Mouse (Mus musculus): ENCODE data around the gene Tmem14a. TPM values are rescaled to one million over a fixed set of nuclear protein-coding genes. Genes with fewer than 3 reads are reported as not detected.
"Not testable (repeated sequence)": the region's sequence is repeated elsewhere in the genome, so short reads cannot be mapped to it uniquely, and the experiment has no call there.

The Tmem14a gene
- polyA plus RNA-seq, 1 experiment from 2014 or later, result 11.5 TPM

DNA sequence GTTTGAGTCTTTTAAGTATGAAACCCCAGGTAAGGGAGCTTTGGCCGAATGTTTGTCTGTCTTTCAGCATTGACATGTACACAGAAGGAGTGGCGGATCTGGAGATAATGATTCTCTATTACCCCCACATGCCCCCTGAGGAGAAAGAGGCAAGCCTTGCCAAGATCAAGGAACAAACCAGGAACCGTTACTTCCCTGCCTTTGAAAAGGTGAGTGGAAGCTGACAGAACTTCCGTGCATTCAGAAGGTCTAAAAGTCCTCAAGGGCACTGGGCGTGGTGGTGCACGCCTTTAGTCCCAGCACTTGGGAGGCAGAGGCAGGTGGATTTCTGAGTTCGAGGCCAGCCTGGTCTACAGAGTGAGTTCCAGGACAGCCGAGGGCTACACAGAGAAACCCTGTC is 41.6 kb downstream of the Tmem14a start:
- H3K9ac ChIP-seq (ENCODE audit: low read depth, low read length), result not testable (repeated sequence)

DNA sequence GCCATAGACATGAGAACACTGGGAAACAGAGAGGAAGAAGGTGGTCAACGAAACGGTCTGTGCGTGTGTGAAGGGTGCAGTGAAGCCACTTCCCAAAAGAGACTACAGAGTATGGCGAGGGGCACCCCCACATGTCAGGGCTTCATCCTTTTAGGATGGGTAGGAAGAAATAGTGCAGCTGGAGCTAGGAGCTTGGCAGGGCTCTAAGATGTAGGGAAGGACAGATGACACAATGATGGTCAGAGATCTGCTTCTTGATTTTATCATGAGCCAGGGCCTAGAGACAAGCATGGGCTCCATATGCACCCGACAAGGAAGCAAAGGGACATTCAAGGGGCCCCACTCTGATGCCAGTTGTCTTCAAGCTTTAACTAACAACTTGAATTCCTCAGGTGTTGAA is 44.0 kb downstream of the Tmem14a start:
- H3K27me3 ChIP-seq (replicated peaks; ENCODE audit: control insufficient read depth, insufficient read depth, low read length), result no peaks in the 10 kb centered on the region
- H3K4me2 ChIP-seq (ENCODE audit: low read depth, low read length), result no peak overlapping the region
- H3K9ac ChIP-seq (ENCODE audit: low read depth, low read length), result no peak overlapping the region
- H3K9me3 ChIP-seq (ENCODE audit: control insufficient read depth, low read length), result no peaks in the 10 kb centered on the region
- H3K4me1 ChIP-seq (ENCODE audit: control insufficient read depth, insufficient read depth, low read length), result no peaks in the 10 kb centered on the region
- no peak overlapping the region for H3K27ac ChIP-seq (replicated peaks; ENCODE audit: low read depth, low read length)
- WGBS, result 94% methylated on average over 5 of the region's 5 CpGs
- DNase-seq (ENCODE audit: low spot score) (no peak), ATAC-seq (ENCODE audit: low read depth) (no peak)
- H3K4me3 ChIP-seq (ENCODE audit: low read depth, low read length), result no peak overlapping the region
- no peaks in the 10 kb centered on the region for H3K36me3 ChIP-seq (ENCODE audit: control insufficient read depth, insufficient read depth, low read length)

More for the DNA sequence above, 41.6 kb downstream of the Tmem14a start:
- H3K4me3 ChIP-seq (ENCODE audit: low read depth, low read length); H3K4me2 ChIP-seq (ENCODE audit: low read depth, low read length); H3K4me1 ChIP-seq (ENCODE audit: control insufficient read depth, insufficient read depth, low read length); H3K27me3 ChIP-seq (replicated peaks; ENCODE audit: control insufficient read depth, insufficient read depth, low read length); H3K36me3 ChIP-seq (ENCODE audit: control insufficient read depth, insufficient read depth, low read length); DNase-seq (ENCODE audit: low spot score); ATAC-seq (ENCODE audit: low read depth); H3K27ac ChIP-seq (replicated peaks; ENCODE audit: low read depth, low read length); H3K9me3 ChIP-seq (ENCODE audit: control insufficient read depth, low read length): not testable (repeated sequence)
- 82% methylated on average over 8 of the region's 8 CpGs for WGBS

DNA sequence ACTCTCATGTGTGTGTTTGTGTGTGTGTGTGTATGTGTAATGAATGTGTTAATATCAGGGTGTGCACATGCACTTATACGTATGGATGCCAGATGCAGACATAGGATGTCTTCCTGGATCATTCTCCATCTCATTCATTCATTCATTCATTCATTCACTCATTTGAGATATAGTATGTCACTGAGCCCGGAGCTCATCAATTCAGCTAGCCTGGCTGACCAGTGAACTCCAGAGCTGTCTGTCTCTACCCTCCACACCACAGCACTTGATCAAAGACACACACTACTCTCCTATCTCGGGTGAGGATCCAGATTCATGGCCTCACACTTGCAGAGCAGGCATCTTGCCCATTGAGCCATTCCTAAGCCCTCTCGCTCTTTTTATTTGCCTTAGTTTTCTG is 45.6 kb downstream of the Tmem14a start:
- WGBS, result 85% methylated on average over 4 of the region's 4 CpGs
- Histone ChIP-seq H3K4me2 (ENCODE audit: low read depth, low read length) (no peak overlapping the region), H3K9me3 (ENCODE audit: control insufficient read depth, low read length) (no peaks in the 10 kb centered on the region), H3K27ac (replicated peaks; ENCODE audit: low read depth, low read length) (no peak overlapping the region), H3K27me3 (replicated peaks; ENCODE audit: control insufficient read depth, insufficient read depth, low read length) (no peaks in the 10 kb centered on the region), H3K4me3 (ENCODE audit: low read depth, low read length) (no peak overlapping the region), H3K4me1 (ENCODE audit: control insufficient read depth, insufficient read depth, low read length) (no peaks in the 10 kb centered on the region), H3K9ac (ENCODE audit: low read depth, low read length) (no peak overlapping the region), H3K36me3 (ENCODE audit: control insufficient read depth, insufficient read depth, low read length) (no peaks in the 10 kb centered on the region)
- DNase-seq (ENCODE audit: low spot score), result no peak
- ATAC-seq (ENCODE audit: low read depth), result no peak

DNA sequence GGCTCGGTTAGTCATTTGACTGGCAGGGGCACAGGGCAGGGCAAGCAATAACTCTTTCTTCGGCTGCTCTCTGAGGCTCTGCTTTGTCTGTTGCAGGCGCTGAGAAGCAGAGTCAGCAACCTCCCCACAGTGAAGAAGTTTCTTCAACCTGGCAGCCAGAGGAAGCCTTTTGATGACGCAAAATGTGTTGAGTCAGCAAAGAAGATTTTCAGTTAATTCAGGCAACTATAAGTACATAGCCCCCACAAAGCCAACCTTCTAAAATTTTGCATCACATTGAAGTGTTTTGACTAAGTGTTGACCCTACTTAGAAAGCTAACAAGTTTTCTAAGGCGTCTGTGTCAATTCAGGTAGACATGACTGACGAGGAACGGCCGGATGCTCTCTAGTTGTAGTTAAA is 46.4 kb downstream of the Tmem14a start:
- Histone ChIP-seq H3K4me1 (ENCODE audit: control insufficient read depth, insufficient read depth, low read length) (no peaks in the 10 kb centered on the region), H3K9ac (ENCODE audit: low read depth, low read length) (no peak overlapping the region), H3K4me3 (ENCODE audit: low read depth, low read length) (no peak overlapping the region), H3K4me2 (ENCODE audit: low read depth, low read length) (no peak overlapping the region), H3K9me3 (ENCODE audit: control insufficient read depth, low read length) (no peaks in the 10 kb centered on the region), H3K27me3 (replicated peaks; ENCODE audit: control insufficient read depth, insufficient read depth, low read length) (no peaks in the 10 kb centered on the region), H3K36me3 (ENCODE audit: control insufficient read depth, insufficient read depth, low read length) (no peaks in the 10 kb centered on the region), H3K27ac (replicated peaks; ENCODE audit: low read depth, low read length) (no peak overlapping the region)
- DNase-seq (ENCODE audit: low spot score), result no peak
- WGBS, result 77% methylated on average over 8 of the region's 8 CpGs
- ATAC-seq (ENCODE audit: low read depth), result no peak

DNA sequence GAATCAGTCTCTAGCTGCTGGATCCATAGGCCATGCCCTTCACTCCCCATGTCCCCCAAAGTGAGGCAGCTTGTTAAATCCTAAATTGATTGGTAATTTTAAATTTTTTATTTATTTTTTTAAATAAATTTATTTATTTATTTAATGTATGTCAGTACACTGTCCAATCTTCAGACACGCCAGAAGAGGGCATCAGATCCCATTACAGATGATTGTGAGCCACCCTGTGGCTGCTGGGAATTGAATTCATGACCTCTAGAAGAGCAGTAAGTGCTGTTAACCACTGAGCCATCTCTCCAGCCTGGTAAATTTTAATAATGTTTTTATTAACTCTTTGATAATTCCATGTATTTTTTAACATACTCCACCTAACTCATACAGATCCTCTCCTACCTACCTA is 48.4 kb downstream of the Tmem14a start:
- DNase-seq (ENCODE audit: low spot score) (no peak), ATAC-seq (ENCODE audit: low read depth) (no peak)
- H3K4me3 ChIP-seq (ENCODE audit: low read depth, low read length), result no peak overlapping the region
- 0 out of 2 replicates have a peak, but pooled peaks cover under 1% of the 10 kb centered on the region for H3K4me1 ChIP-seq (ENCODE audit: control insufficient read depth, insufficient read depth, low read length)
- no peaks in the 10 kb centered on the region for H3K27me3 ChIP-seq (replicated peaks; ENCODE audit: control insufficient read depth, insufficient read depth, low read length)
- WGBS, result 83% methylated on average over 1 of the region's 1 CpGs
- H3K4me2 ChIP-seq (ENCODE audit: low read depth, low read length), result no peak overlapping the region
- no peaks in the 10 kb centered on the region for H3K9me3 ChIP-seq (ENCODE audit: control insufficient read depth, low read length)
- H3K27ac ChIP-seq (replicated peaks; ENCODE audit: low read depth, low read length), result no peak overlapping the region
- no peak overlapping the region for H3K9ac ChIP-seq (ENCODE audit: low read depth, low read length)
- H3K36me3 ChIP-seq (ENCODE audit: control insufficient read depth, insufficient read depth, low read length), result no peaks in the 10 kb centered on the region

DNA sequence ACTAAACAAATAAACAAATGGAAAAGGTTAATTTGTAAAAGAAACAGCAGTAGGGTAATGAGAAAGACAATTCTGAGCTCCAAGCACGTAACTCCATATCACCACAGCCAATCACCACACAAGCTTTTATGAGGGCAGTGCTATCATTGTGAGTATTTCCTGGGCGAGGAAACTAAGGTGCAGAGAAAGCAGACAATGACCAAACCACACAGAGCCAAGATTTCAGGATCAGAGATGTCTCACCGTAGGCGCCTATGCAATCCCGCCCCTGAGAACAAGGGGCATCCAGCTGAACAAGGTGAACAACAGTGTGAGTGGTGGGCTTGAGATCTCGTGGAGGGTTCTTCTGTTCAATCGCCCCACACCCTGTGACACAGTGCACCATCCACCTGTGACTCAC is 49.1 kb downstream of the Tmem14a start:
- not testable (repeated sequence) for H3K4me2 ChIP-seq (ENCODE audit: low read depth, low read length); H3K27me3 ChIP-seq (replicated peaks; ENCODE audit: control insufficient read depth, insufficient read depth, low read length); H3K4me3 ChIP-seq (ENCODE audit: low read depth, low read length); DNase-seq (ENCODE audit: low spot score); H3K4me1 ChIP-seq (ENCODE audit: control insufficient read depth, insufficient read depth, low read length); H3K27ac ChIP-seq (replicated peaks; ENCODE audit: low read depth, low read length); H3K9ac ChIP-seq (ENCODE audit: low read depth, low read length); H3K9me3 ChIP-seq (ENCODE audit: control insufficient read depth, low read length); ATAC-seq (ENCODE audit: low read depth); H3K36me3 ChIP-seq (ENCODE audit: control insufficient read depth, insufficient read depth, low read length)
- WGBS, result 82% methylated on average over 5 of the region's 7 CpGs

DNA sequence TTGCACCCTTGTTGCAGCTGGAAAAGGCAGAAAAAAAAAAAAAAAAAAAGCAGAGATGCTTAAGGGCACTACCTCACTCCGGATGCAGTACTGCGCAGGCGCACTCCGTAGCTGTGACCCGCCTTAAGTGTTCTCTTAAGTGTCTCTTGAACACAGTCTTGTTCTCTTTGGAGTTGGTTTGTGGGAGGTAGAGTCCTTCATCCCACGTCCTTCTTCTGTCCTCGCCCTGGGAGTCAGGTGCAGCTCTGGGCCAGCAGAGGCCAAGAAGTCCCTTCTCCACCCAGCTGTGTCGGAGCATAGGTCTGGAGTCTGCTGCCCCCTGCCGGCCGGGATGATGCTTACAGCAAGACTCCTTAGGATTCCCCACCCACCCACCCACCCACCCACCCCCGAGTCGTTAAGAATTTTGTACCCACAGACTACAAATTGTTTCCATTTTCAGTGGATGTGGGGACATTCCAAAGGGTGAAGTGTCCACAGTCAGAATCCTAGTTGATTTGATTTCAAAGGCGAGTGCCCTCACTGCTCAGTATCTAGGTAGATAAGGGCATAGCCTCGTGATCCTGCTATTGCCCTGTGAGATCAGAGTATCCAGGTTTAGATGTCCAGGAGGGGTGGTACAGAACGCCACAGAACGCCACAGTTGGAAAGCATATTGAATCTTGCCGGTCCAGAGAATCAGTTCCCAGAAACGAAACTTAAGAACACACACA is 53.1 kb downstream of the Tmem14a start:
- H3K4me3 ChIP-seq (ENCODE audit: low read depth, low read length), result peak overlapping the region; percentile 36
- no peaks in the 10 kb centered on the region for H3K9me3 ChIP-seq (ENCODE audit: control insufficient read depth, low read length)
- peak overlapping the region; percentile 46; the same call in 1 of the 2 replicates for H3K9ac ChIP-seq (ENCODE audit: low read depth, low read length)
- DNase-seq (ENCODE audit: low spot score), result peak; percentile 76
- H3K4me1 ChIP-seq (ENCODE audit: control insufficient read depth, insufficient read depth, low read length), result 0 out of 2 replicates have a peak, but pooled peaks cover 4% of the 10 kb centered on the region
- peak; percentile 82 for ATAC-seq (ENCODE audit: low read depth)
- H3K27ac ChIP-seq (replicated peaks; ENCODE audit: low read depth, low read length), result no peak overlapping the region
- H3K27me3 ChIP-seq (replicated peaks; ENCODE audit: control insufficient read depth, insufficient read depth, low read length), result no peaks in the 10 kb centered on the region
- no peaks in the 10 kb centered on the region for H3K36me3 ChIP-seq (ENCODE audit: control insufficient read depth, insufficient read depth, low read length)
- WGBS, result 26% methylated on average over 18 of the region's 18 CpGs
- H3K4me2 ChIP-seq (ENCODE audit: low read depth, low read length), result peak overlapping the region; percentile 67

DNA sequence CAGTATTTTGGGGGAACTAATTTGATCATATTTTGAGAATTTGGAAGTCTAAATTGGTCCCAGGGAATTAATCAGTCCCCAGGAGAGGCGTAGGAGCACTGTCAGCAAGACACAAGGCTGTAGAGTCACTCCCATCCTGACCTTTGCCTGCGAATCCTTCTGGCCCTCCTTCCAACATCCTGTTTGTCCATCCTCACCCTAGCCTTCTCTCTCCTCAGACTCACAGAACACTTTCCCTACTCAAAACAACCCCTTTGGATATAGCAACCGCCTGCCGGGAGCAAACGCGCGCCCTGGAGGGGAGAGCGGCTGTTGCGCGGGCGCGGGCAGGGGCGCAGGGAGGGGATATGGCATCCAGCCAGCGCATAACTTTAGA is 53.7 kb downstream of the Tmem14a start:
- DNase-seq (ENCODE audit: low spot score) (peak; percentile 35), ATAC-seq (ENCODE audit: low read depth) (peak; percentile 61; the same call in 1 of the 2 replicates)
- no peaks in the 10 kb centered on the region for H3K9me3 ChIP-seq (ENCODE audit: control insufficient read depth, low read length)
- H3K4me1 ChIP-seq (ENCODE audit: control insufficient read depth, insufficient read depth, low read length), result 0 out of 2 replicates have a peak, but pooled peaks cover 4% of the 10 kb centered on the region
- no peaks in the 10 kb centered on the region for H3K27me3 ChIP-seq (replicated peaks; ENCODE audit: control insufficient read depth, insufficient read depth, low read length)
- peak overlapping the region; percentile 67 for H3K4me2 ChIP-seq (ENCODE audit: low read depth, low read length)
- H3K36me3 ChIP-seq (ENCODE audit: control insufficient read depth, insufficient read depth, low read length), result no peaks in the 10 kb centered on the region
- peak overlapping the region; percentile 46; the same call in 1 of the 2 replicates for H3K9ac ChIP-seq (ENCODE audit: low read depth, low read length)
- H3K4me3 ChIP-seq (ENCODE audit: low read depth, low read length), result peak overlapping the region; percentile 36
- H3K27ac ChIP-seq (replicated peaks; ENCODE audit: low read depth, low read length), result no peak overlapping the region
- 7% methylated on average over 14 of the region's 14 CpGs for WGBS

DNA sequence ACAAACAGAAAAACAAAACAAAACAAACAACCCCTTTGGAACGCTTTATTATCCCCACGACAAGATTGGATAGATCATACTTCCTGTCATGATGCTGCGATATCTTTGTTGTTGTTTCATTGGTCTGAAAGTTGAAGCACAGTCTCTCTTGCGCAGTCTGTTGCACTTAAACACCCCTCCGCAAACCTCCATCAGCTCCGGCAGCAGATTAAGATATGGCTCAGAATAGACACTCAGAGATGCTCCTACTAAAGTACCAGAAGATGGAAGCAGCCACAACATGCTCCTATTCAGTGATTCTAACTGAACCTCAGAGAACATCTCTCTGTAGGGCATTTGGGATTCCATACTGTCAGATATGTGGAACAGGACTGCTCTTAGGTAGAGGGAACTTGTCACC is 54.7 kb downstream of the Tmem14a start:
- H3K4me1 ChIP-seq (ENCODE audit: control insufficient read depth, insufficient read depth, low read length), result 0 out of 2 replicates have a peak, but pooled peaks cover 4% of the 10 kb centered on the region
- no peaks in the 10 kb centered on the region for H3K9me3 ChIP-seq (ENCODE audit: control insufficient read depth, low read length)
- DNase-seq (ENCODE audit: low spot score), result no peak
- H3K4me2 ChIP-seq (ENCODE audit: low read depth, low read length), result no peak overlapping the region
- ATAC-seq (ENCODE audit: low read depth), result no peak
- H3K36me3 ChIP-seq (ENCODE audit: control insufficient read depth, insufficient read depth, low read length), result no peaks in the 10 kb centered on the region
- 91% methylated on average over 6 of the region's 6 CpGs for WGBS
- H3K4me3 ChIP-seq (ENCODE audit: low read depth, low read length), result no peak overlapping the region
- no peaks in the 10 kb centered on the region for H3K27me3 ChIP-seq (replicated peaks; ENCODE audit: control insufficient read depth, insufficient read depth, low read length)
- no peak overlapping the region for H3K9ac ChIP-seq (ENCODE audit: low read depth, low read length)
- no peak overlapping the region for H3K27ac ChIP-seq (replicated peaks; ENCODE audit: low read depth, low read length)
